Mouse (Mus musculus) layer of hippocampus, adult 6 months (tissue): Measurements from ENCODE around the gene Ddx27. TPM values are rescaled to one million over a fixed set of nuclear protein-coding genes. Genes with fewer than 3 reads are reported as not detected.

Source experiments
- long read RNA-seq, 2 experiments: library from polyadenylated mRNA; unstranded; transcript quantifications; one replicate each; pipeline ENCODE4 v2.0.0; 2019 to 2020
- polyA plus RNA-seq: library from polyadenylated mRNA; unstranded; fragments of <200 nt; fragmentation: Nextera tagmentation; gene quantifications from 2 replicates; pipeline ENCODE4 v1.2.3, GENCODE M21; 2021

Ddx27 gene
- polyA plus RNA-seq: 14.2 and 15.4 TPM in 2 replicates
- long read RNA-seq, experiment 1, transcript Ddx27-201 (21 exons, 2,714 nt): major isoform, 11 of 44 reads
- long read RNA-seq, experiment 1, partial matches to known transcripts: 33 of 44 reads
- long read RNA-seq, experiment 1, other reads (novel, unspliced or antisense): 0 of 44 reads
- long read RNA-seq, experiment 2, transcript Ddx27-201 (21 exons, 2,714 nt): major isoform, 118 of 205 reads
- long read RNA-seq, experiment 2, partial matches to known transcripts: 65 of 205 reads
- long read RNA-seq, experiment 2, other reads (novel, unspliced or antisense): 22 of 205 reads

DNA sequence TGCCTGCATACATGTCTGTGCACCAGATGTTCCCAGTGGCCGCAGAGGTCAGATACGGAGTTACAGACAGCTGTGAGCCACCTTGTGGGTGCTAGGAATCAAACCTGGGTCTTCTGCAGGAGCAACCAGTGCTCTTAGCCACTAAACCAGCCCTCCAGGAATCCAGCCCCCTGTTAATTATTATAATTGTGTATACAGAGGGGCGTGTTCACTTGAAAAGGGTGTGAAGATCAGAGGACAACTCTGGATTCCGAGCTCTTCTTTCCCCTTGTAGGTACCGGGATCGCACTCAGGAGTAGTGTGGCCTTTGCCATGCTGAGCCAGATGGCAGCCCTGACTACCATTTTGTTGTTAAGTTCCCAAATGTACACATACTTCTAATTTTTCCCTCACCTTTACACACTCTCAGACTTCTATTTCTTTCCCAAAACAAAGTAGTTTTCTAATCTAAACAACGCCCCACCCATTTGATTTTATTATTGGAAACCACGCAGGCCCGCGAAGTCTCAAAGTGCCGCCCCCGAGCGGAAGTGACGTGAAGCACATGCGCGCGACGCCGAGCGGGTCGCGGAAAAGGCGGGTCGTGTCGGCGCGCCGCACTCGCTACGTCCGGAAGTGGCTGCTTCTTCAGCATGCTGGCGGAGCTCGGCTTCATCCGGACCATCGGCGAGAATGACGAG, at the start of gene Ddx27:
TSS of gene Ddx27 (plus strand) at position 492 of the 680 bp plus-strand sequence.

GRCm38 (mm10) chr2:166995796-166996532, 19.0 kb upstream of the Ddx27 start, which contains the start of gene Stau1:
Gene Stau1, minus strand, starts transcription at chr2:166996299.

DNA sequence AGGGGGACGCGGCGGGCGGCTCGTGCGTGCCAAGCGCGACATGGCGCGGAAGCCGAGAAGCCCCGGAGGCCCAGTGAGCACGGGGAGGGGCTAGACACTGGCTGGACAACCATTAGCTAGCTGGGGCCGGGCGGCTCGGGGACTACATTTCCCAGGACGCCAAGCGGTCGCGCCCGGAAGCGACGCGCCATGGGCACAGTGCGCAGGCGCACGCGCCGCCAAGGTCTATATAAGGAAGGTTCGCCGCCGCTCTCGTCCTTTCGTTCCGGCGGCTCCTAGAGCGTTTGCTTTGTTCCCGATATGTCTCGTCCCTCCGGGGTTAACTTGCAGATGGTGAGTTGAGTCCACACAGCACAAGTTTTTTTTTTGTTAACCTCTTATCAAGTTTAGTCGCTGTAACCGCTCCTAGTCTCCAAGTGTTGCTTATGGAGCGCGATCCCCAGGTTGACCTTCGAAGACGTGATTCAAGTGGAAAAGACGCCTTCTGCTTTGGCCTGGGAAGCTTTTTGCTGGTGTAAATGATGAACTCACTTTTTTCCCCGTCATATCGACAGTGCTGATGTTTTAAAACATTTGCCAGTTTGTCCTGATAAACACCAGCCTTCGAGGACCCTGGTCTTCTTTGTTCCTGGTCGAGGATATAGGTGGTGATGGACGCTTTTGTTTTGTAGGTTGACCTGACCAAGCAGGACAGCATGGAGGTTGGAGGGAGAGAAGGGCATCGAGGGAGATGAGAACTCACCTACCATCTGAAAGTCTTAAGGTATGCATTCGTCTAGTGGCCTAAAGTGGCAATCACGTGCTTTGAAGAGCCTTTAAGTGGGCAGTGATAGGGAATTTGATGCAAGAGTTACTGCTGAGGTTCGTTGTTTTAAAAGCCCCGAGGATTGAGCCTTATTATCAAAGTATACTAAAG, 48.2 kb downstream of the Ddx27 start, which contains the start of gene Znfx1:
TSS of gene Znfx1 (minus strand) at position 51 of the 916 bp plus-strand sequence.

Other genes with a start within 250 kb of the Ddx27 start
- gene Trp53rkb, start 222.7 kb upstream of the Ddx27 start, polyA plus RNA-seq: 3.1 and 3.2 TPM in 2 replicates
- gene Arfgef2, start 209.6 kb upstream of the Ddx27 start, polyA plus RNA-seq: 5.9 and 6.5 TPM in 2 replicates
- 21.6 and 21.8 TPM in 2 replicates for gene Cse1l, start 109.2 kb upstream of the Ddx27 start, polyA plus RNA-seq
- gene Stau1, start 18.9 kb upstream of the Ddx27 start, polyA plus RNA-seq: 34.1 and 35.6 TPM in 2 replicates
- 7.9 and 8.5 TPM in 2 replicates for gene Znfx1, start 47.8 kb downstream of the Ddx27 start, polyA plus RNA-seq
- gene Kcnb1, start 175.0 kb downstream of the Ddx27 start, polyA plus RNA-seq: 7.4 and 7.9 TPM in 2 replicates
- 0.87 and 1.4 TPM in 2 replicates for gene Ptgis, start 225.4 kb downstream of the Ddx27 start, polyA plus RNA-seq